Mouse (Mus musculus) olfactory bulb, adult 2 months (tissue): Measurements from ENCODE around the gene Slc13a3.

Experiments used
- CTCF ChIP-seq: fragments of 200-500 bp; IDR thresholded peaks from 2 replicates; pipeline ENCODE4 v1.5.1; 2012; ENCODE audit warnings: low read depth, mild to moderate bottlenecking, low read length, moderate library complexity; ENCODE audit not compliant: insufficient read depth
- POLR2A ChIP-seq: fragments of 200-500 bp; IDR thresholded peaks from 2 replicates; pipeline ENCODE4 v1.6.1; 2012; ENCODE audit warnings: mild to moderate bottlenecking, low read depth, low read length, moderate library complexity; ENCODE audit not compliant: insufficient read depth

DNA sequence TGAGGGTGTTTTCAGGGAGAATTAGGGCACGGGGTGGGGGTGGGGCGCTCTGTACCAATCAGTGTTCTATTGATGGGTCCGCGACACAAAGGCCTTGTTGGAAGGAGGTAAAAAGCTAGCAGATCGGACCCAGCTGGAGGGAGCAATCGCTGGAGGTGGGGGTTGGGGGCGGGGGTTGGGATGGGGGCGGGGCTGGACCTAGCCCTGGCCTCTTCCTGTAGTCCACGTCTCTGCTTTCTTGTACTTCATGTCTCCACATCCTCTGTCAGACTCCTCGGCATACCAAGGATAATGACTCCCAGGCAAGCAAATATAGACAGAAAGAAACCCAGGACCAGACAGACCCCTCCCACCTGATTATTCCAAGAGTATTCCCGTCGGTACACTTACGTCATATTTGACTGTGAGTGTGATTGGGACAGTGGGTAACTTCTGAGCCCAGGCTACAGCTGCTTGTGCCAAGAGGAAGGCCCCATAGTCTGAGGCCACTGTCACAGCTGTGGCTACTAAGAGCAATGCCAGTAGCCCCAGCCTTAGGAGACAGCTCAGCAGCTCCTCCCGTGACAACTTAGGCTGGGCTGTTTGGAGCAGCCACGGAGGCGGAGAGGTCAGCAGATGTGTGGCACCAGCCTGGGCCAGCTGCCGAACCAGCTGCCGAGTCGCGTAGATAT, 76.1 kb downstream of the Slc13a3 start:
- TF ChIP-seq CTCF (no peak), POLR2A (no peak)
